Mouse (Mus musculus): ENCODE data around the gene Dpep1.
A peak's percentile ranks its signal among the peaks of the same experiment; 100 is the strongest.
"Not testable (repeated sequence)": the region's sequence is repeated elsewhere in the genome, so short reads cannot be mapped to it uniquely, and the experiment has no call there.

Dpep1 gene

DNA sequence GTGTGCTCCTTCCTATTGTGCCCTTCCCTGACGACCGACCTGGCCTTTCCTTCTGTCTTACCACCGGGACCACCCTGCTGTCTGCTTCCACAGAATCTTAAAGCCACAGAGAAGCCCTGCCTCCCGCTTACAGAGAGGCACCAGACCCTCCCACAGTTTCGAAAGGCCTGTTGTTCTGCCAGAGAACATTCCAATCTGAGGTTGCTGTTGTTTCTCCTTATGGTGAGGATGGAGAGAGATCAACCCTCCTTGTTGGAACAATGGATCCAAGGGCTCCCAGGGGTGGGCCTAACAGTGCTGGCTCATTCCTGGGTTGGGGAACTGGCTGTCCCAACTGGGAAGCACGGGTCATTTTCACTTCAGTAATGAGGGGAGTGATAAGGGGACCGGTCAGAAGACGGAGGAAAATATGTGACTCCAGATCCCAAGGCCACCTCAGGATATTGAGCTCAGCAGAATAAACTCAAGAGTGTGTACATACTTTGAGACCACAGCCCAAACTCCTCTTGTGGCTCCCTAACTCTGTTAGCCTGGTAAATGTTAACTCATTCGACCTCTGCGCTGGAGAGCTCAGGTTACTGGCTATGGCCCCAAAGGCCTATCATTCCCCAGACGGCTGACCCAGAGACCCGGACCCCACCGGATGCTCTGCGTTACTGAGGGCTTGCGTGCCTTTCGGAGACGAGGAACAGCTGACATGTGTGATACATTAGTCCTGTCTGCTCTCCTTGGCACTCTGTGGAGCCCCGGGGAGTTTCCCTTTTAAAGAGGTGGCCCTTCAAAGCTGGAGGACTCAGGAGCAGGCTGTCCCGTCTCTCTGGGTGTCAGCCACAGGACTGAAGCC is at the start of gene Dpep1:
Dpep1 (plus strand) TSS at position 677 of the 844 bp plus-strand sequence.
- DNase-seq (ENCODE audit: low read depth, low spot score), result peak; percentile 68

GRCm38 (mm10) chr8:123136287-123136686 is 49.8 kb upstream of the Dpep1 start:
- DNase-seq (ENCODE audit: low read depth, low spot score), result no peak

- peak; percentile 69 for DNase-seq (ENCODE audit: low read depth, low spot score)
Observed at GRCm38 (mm10) chr8:123137645-123138077, 48.4 kb upstream of the Dpep1 start.

- DNase-seq (ENCODE audit: low read depth, low spot score), result no peak
Observed at GRCm38 (mm10) chr8:123138741-123139140, 47.3 kb upstream of the Dpep1 start.

GRCm38 (mm10) chr8:123141741-123142462 is 44.1 kb upstream of the Dpep1 start:
- DNase-seq (ENCODE audit: low read depth, low spot score), result no peak

DNA sequence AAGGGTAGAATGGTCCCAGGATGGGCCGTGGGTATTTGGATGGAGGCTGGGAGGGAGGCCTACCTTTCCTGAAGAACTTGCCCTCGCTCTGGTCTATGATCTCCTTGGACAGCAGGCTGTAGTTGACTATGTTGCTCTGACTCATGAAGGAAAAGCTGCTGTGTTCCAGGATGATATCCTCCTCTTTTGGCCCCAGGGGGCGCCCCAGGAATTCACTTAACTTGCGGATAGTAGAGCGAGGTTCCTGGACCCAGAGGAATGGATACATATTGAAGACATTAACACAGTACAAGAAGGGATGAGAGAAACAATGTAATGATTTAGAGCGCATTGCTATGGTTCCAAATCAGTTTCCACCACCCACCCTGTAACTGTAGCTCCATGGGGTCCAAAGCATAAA is 40.8 kb upstream of the Dpep1 start:
- DNase-seq (ENCODE audit: low read depth, low spot score), result peak; percentile 49

DNA sequence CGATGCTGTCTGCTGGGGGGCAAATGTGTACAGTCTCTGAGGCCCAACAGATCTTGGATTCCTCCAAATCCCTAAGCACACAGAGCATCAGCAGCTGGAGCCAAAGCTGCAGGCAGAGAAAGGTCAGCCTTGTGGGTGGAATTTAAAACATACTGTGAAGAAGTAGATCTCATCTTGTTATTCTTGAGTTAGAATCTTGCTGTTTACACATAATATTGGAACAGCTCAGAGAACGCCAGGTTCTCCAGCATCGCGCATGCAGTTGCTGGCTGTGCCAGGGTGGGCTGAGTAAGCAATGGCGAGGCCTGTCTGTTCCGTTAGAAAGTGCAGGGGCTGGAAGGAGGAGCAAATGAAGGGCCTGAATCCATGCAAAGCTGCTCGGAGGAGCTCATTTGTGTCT is 39.7 kb upstream of the Dpep1 start:
- no peak for DNase-seq (ENCODE audit: low read depth, low spot score)

GRCm38 (mm10) chr8:123150737-123151171 is 35.3 kb upstream of the Dpep1 start:
- DNase-seq (ENCODE audit: low read depth, low spot score), result no peak

GRCm38 (mm10) chr8:123155177-123155576 is 30.9 kb upstream of the Dpep1 start:
- no peak for DNase-seq (ENCODE audit: low read depth, low spot score)

GRCm38 (mm10) chr8:123156070-123156773 is 29.8 kb upstream of the Dpep1 start:
- DNase-seq (ENCODE audit: low read depth, low spot score), result no peak

DNA sequence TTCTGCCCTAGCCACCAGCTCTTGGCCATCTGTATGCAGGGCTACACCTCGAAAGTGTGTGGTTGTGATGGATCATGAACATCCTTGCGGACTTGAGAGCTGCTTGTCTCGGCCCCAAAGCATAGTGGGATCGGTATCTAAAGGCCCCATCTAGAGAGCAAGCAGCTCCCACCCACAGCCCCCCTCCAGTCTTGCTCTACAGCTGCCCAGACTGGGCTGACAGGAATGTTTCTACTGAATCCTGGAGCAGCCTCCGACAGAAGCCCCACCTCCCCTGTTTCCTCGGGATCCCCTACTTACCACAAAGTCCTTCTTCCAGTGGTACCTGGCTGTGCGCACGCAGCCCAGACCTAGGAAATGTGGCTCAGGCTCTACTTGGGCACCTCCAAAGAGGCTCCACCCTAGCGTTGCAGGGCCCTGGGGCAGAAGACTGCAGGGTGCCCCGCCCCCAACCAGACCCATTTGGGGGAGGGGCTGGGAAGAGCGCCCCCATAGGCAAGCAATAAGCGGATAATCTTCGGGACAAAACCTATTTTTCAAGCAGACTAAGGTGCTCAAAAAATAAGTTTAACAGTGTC is 28.1 kb upstream of the Dpep1 start, which contains the start of gene Sult5a1:
Sult5a1 (minus strand) TSS at position 428 of the 578 bp plus-strand sequence.
- no peak for DNase-seq (ENCODE audit: low read depth, low spot score)

- DNase-seq (ENCODE audit: low read depth, low spot score), result peak; percentile 69
Observed at GRCm38 (mm10) chr8:123181391-123181790, 4.7 kb upstream of the Dpep1 start.

- DNase-seq (ENCODE audit: low read depth, low spot score), result no peak
Observed at GRCm38 (mm10) chr8:123188006-123188405, 2.0 kb downstream of the Dpep1 start.

DNA sequence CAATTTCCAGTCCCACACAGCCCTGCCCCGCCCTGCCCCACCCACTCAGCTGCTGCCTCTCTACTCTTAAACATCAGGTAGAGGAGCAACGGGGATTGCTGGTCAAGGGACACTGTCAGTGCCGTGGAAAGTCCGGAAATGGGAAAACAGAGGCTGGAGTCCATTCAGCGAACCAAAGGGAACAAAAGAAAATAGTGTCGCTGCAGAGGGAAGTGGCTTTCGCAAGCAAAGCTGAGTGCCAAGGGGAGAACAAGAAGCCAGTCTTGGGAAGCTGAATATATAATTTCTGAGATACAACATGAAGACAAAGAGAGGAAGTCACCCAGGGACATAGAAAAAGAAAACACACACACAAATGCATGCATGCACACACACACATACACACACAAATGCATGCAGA is 2.8 kb downstream of the Dpep1 start:
- DNase-seq (ENCODE audit: low read depth, low spot score), result no peak

DNA sequence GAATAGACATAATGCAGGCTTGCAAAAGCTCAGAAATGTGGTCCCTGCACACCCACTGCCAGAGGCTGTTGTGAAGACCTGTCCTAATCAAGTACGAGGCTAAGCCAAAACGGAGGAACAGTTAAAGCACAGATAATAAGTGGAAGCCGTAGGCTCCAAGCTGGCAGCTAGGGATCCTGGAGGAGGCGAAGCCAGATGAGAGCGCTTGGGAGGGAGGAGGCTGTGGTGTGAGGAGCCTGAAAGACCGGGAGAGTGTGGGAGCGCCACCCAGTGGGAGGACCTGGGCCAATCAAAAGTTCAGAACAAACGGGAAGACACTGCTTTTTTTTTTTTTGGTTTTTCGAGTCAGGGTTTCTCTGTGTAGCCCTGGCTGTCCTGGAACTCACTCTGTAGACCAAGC is 4.6 kb downstream of the Dpep1 start:
- DNase-seq (ENCODE audit: low read depth, low spot score), result peak; percentile 84

GRCm38 (mm10) chr8:123191908-123192307 is 5.9 kb downstream of the Dpep1 start:
- no peak for DNase-seq (ENCODE audit: low read depth, low spot score)

GRCm38 (mm10) chr8:123193771-123194170 is 7.7 kb downstream of the Dpep1 start:
- DNase-seq (ENCODE audit: low read depth, low spot score), result no peak

- not testable (repeated sequence) for DNase-seq (ENCODE audit: low read depth, low spot score)
Observed at GRCm38 (mm10) chr8:123197016-123197415, 11.0 kb downstream of the Dpep1 start.

GRCm38 (mm10) chr8:123199864-123200263 is 13.8 kb downstream of the Dpep1 start:
- no peak for DNase-seq (ENCODE audit: low read depth, low spot score)

DNA sequence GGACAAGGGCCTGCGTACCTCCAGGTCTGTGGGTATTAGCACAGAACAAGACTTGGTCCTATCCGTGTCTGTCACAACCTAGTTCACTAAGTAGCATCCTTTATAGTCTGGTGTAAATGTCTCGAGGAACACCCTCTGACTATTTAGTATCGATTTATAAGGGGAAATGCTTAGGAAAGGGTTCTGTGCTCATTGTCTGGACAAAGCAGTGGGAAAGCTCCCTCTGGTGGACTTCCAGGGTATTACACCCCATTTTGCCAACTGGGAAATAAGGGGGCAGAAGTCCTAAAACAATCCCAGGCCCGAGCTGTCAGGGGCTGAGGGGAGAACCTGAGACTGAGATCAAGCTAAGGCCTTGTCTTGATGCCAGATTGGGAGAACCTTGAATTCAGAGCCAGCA is 16.2 kb downstream of the Dpep1 start:
- DNase-seq (ENCODE audit: low read depth, low spot score), result peak; percentile 89

DNA sequence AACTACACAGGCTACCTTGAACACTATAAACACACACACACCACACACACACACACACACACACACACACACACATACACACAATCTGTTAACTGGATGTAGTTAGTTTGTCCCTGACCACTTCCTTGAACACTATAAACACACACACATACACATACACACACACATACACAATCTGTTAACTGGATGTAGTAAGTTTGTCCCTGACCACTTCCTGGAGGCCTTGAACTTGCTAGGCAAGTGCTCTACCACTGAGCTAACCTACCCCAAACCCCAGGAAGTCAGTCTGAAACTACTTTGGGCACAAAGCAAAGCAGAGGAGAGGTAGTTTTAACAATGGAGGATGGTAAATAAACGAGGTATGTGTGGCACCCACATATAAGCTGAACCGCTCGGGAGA is 17.5 kb downstream of the Dpep1 start:
- no peak for DNase-seq (ENCODE audit: low read depth, low spot score)

- DNase-seq (ENCODE audit: low read depth, low spot score), result no peak
Observed at GRCm38 (mm10) chr8:123211876-123212275, 25.8 kb downstream of the Dpep1 start.
